Mouse (Mus musculus) lung, postnatal 0 days (tissue): ENCODE data around the gene Ctse. TPM values are rescaled to one million over a fixed set of nuclear protein-coding genes. Genes with fewer than 3 reads are reported as not detected.

Experiments used
- ATAC-seq: fragments of 200-750 bp; cut with Nextera tagmentation; 2 replicates; pipeline ENCODE4 v1.8.0; 2017; ENCODE audit warnings: moderate library complexity
- DNase-seq: peaks from one replicate; pipeline ENCODE4 v3.0.0-alpha.2; 2016; ENCODE audit warnings: low spot score
- H3K27ac ChIP-seq: fragments of 300-500 bp; sonication (generic); 2 replicates; pipeline ENCODE4 v1.5.1; 2014; ENCODE audit warnings: antibody characterized with exemption, mild to moderate bottlenecking, low read length, mixed read lengths
- H3K27me3 ChIP-seq: fragments of 300-500 bp; sonication (generic); replicated peaks from 2 replicates; pipeline ENCODE4 v1.6.1; 2014; ENCODE audit warnings: low read length, mixed read lengths; ENCODE audit not compliant: insufficient read depth
- H3K36me3 ChIP-seq: fragments of 300-500 bp; sonication (generic); 2 replicates; pipeline ENCODE4 v1.6.1; 2014; ENCODE audit warnings: low read length, mixed read lengths; ENCODE audit not compliant: insufficient read depth
- H3K4me1 ChIP-seq: fragments of 300-500 bp; sonication (generic); 2 replicates; pipeline ENCODE4 v1.6.1; 2014; ENCODE audit warnings: antibody characterized with exemption, low read depth, low read length, mixed read lengths; ENCODE audit not compliant: insufficient read depth
- H3K4me2 ChIP-seq: fragments of 300-500 bp; sonication (generic); replicated peaks from 2 replicates; pipeline ENCODE4 v1.6.1; 2014; ENCODE audit warnings: low read depth, mild to moderate bottlenecking, low read length, moderate library complexity, mixed read lengths
- H3K4me3 ChIP-seq: fragments of 300-500 bp; sonication (generic); 2 replicates; pipeline ENCODE4 v1.5.1; 2014; ENCODE audit warnings: low read depth, low read length
- H3K9ac ChIP-seq: fragments of 300-500 bp; sonication (generic); replicated peaks from 2 replicates; pipeline ENCODE4 v1.6.1; 2014; ENCODE audit warnings: low read depth, mild to moderate bottlenecking
- H3K9me3 ChIP-seq: fragments of 300-500 bp; sonication (generic); 2 replicates; pipeline ENCODE4 v1.6.1; 2016; ENCODE audit warnings: low read length, mixed read lengths
- CTCF ChIP-seq: IDR thresholded peaks from 2 replicates; pipeline ENCODE4 v1.5.1; 2016; ENCODE audit warnings: antibody characterized with exemption, mild to moderate bottlenecking
- EP300 ChIP-seq: IDR thresholded peaks from 2 replicates; pipeline ENCODE4 v1.6.1; 2016; ENCODE audit warnings: antibody characterized with exemption, mild to moderate bottlenecking, control low read depth
- WGBS: fragments of 180-500 bp; shearing (Covaris S2); extraction: QIAGEN DNeasy Blood & Tissue Kit; methylation state at CpG from one replicate; pipeline ENCODE4 v1.1.7; 2014; 5-methylcytosine and 5-hydroxymethylcytosine counted together
- polyA plus RNA-seq: library from polyadenylated mRNA; unstranded; fragments of >200 nt; fragmentation: Nextera tagmentation; extraction: Ambion mirVana; gene quantifications from 2 replicates; pipeline ENCODE4 v1.2.1, GENCODE M21; 2015

The Ctse gene
- polyA plus RNA-seq, 1 experiment from 2014 or later = 1.1 TPM

GRCm38 (mm10) chr1:131660266-131660665 lies 22.2 kb downstream of the Ctse start:
- 79% methylated on average over 2 of the region's 2 CpGs for WGBS
- ATAC-seq = no peak
- TF ChIP-seq EP300 (no peak), CTCF (no peak)

GRCm38 (mm10) chr1:131660716-131661472 lies 22.8 kb downstream of the Ctse start:
- Histone ChIP-seq H3K4me3 (no peak overlapping the region), H3K27me3 (no peaks in the 10 kb centered on the region), H3K27ac (no peak overlapping the region), H3K4me1 (no peaks in the 10 kb centered on the region), H3K4me2 (no peak overlapping the region), H3K9me3 (no peaks in the 10 kb centered on the region), H3K9ac (no peak overlapping the region), H3K36me3 (no peaks in the 10 kb centered on the region)
- TF ChIP-seq EP300 = no peak
- no peak for TF ChIP-seq CTCF
- DNase-seq (no peak), ATAC-seq (no peak)
- WGBS = 65% methylated on average over 7 of the region's 7 CpGs

More at GRCm38 (mm10) chr1:131660266-131660665, 22.2 kb downstream of the Ctse start:
- no peak overlapping the region for H3K9ac ChIP-seq
- no peak overlapping the region for H3K4me2 ChIP-seq
- no peak overlapping the region for H3K4me3 ChIP-seq
- no peak for DNase-seq
- H3K27ac ChIP-seq = no peak overlapping the region
- no peaks in the 10 kb centered on the region for H3K4me1 ChIP-seq
- no peaks in the 10 kb centered on the region for H3K36me3 ChIP-seq
- H3K27me3 ChIP-seq = no peaks in the 10 kb centered on the region
- H3K9me3 ChIP-seq = no peaks in the 10 kb centered on the region

GRCm38 (mm10) chr1:131661749-131662148 lies 23.6 kb downstream of the Ctse start:
- TF ChIP-seq CTCF = no peak
- no peak for TF ChIP-seq EP300
- WGBS = 42% methylated on average over 3 of the region's 3 CpGs
- no peaks in the 10 kb centered on the region for H3K36me3 ChIP-seq

GRCm38 (mm10) chr1:131663286-131663995 lies 25.3 kb downstream of the Ctse start:
- WGBS = 79% methylated on average over 9 of the region's 9 CpGs

More at GRCm38 (mm10) chr1:131661749-131662148, 23.6 kb downstream of the Ctse start:
- ATAC-seq (no peak; the same call in 1 of the 2 replicates), DNase-seq (no peak)
- no peak overlapping the region for H3K4me3 ChIP-seq
- H3K9ac ChIP-seq = no peak overlapping the region
- no peaks in the 10 kb centered on the region for H3K9me3 ChIP-seq
- H3K27me3 ChIP-seq = no peaks in the 10 kb centered on the region
- H3K4me2 ChIP-seq = no peak overlapping the region
- H3K4me1 ChIP-seq = no peaks in the 10 kb centered on the region
- no peak overlapping the region for H3K27ac ChIP-seq

GRCm38 (mm10) chr1:131664136-131664535 lies 26.0 kb downstream of the Ctse start:
- H3K36me3 ChIP-seq = no peaks in the 10 kb centered on the region
- no peaks in the 10 kb centered on the region for H3K27me3 ChIP-seq
- ATAC-seq = no peak
- H3K27ac ChIP-seq = no peak overlapping the region
- H3K9me3 ChIP-seq = no peaks in the 10 kb centered on the region
- H3K4me2 ChIP-seq = no peak overlapping the region
- no peak overlapping the region for H3K4me3 ChIP-seq
- TF ChIP-seq CTCF (no peak), EP300 (no peak)
- no peak overlapping the region for H3K9ac ChIP-seq
- 83% methylated on average over 5 of the region's 5 CpGs for WGBS
- H3K4me1 ChIP-seq = no peaks in the 10 kb centered on the region
- DNase-seq = no peak

More at GRCm38 (mm10) chr1:131663286-131663995, 25.3 kb downstream of the Ctse start:
- no peak for TF ChIP-seq CTCF
- no peak for TF ChIP-seq EP300
- H3K27me3 ChIP-seq = no peaks in the 10 kb centered on the region
- H3K27ac ChIP-seq = no peak overlapping the region
- H3K4me1 ChIP-seq = no peaks in the 10 kb centered on the region
- no peaks in the 10 kb centered on the region for H3K36me3 ChIP-seq
- no peak overlapping the region for H3K9ac ChIP-seq
- no peaks in the 10 kb centered on the region for H3K9me3 ChIP-seq
- no peak for DNase-seq
- ATAC-seq = no peak
- no peak overlapping the region for H3K4me2 ChIP-seq
- H3K4me3 ChIP-seq = no peak overlapping the region

GRCm38 (mm10) chr1:131665886-131666285 lies 27.8 kb downstream of the Ctse start:
- H3K27me3 ChIP-seq = no peaks in the 10 kb centered on the region
- H3K4me1 ChIP-seq = no peaks in the 10 kb centered on the region
- no peak overlapping the region for H3K27ac ChIP-seq
- TF ChIP-seq CTCF (no peak), EP300 (no peak)
- H3K36me3 ChIP-seq = no peaks in the 10 kb centered on the region
- no peaks in the 10 kb centered on the region for H3K9me3 ChIP-seq
- no peak overlapping the region for H3K4me2 ChIP-seq
- 56% methylated on average over 1 of the region's 1 CpGs for WGBS
- no peak overlapping the region for H3K4me3 ChIP-seq
- DNase-seq (no peak), ATAC-seq (no peak)
- H3K9ac ChIP-seq = no peak overlapping the region
